Mouse (Mus musculus) lung, postnatal 0 days (tissue): ENCODE measurements around the gene Ndufs4.

Source experiments
- CTCF ChIP-seq: IDR thresholded peaks from 2 replicates; pipeline ENCODE4 v1.5.1; 2016; ENCODE audit warnings: antibody characterized with exemption, mild to moderate bottlenecking
- EP300 ChIP-seq: IDR thresholded peaks from 2 replicates; pipeline ENCODE4 v1.6.1; 2016; ENCODE audit warnings: antibody characterized with exemption, mild to moderate bottlenecking, control low read depth

DNA sequence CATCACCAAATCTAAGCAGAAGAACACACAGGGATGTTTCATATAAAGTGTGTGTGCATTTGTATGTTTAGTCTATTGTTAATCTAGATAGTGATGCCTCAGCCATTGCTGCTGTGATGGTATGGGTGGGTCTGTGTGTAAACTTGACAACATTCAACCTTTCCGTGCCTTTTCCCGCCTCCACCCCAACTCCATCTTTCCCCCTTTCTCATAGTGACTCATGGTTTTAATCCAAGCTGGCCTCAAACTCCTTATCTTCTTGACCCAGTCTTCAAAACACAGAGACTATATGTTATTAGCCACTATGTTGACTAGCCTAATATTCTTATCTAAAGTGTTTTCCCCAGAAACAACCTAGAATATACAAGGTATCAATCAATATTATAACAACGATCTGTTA, 72.7 kb downstream of the Ndufs4 start:
- TF ChIP-seq EP300 (no peak), CTCF (no peak)
